Mouse (Mus musculus) embryo, embryonic 9.5 days (tissue): ENCODE data around the gene Kmt2c.
A peak's percentile ranks its signal among the peaks of the same experiment; 100 is the strongest.

Experiments
- DNase-seq: peaks from one replicate; pipeline ENCODE4 v3.0.0-alpha.2; 2017; ENCODE audit errors: extremely low spot score

Gene Kmt2c

DNA sequence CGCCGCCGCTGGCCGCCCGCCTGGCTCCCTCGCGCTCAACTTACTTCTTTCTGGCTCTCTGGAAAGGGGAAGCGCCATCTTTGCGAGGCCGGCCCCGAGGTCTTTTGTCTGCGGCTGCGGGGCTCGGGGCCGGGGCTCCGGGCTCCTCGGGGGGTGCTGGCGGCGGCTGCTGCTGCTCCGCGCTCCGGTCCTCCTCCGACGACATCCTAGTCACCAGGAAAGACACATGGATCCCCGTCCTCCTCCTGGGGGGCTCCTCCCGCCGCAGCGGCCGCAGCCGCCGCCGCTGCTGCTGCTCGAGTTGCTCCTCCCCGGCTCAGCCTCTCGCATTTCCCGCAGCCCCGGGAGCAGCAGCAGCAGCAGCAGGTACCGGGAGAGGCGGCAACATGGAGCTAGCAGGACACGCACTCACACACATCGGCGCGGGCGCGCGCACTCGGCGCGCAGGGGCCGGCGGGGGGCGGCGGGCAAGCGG, at the start of gene Kmt2c:
TSS of gene Kmt2c (minus strand) at position 438 of the 475 bp plus-strand sequence.
- DNase-seq: peak; percentile 81

DNA sequence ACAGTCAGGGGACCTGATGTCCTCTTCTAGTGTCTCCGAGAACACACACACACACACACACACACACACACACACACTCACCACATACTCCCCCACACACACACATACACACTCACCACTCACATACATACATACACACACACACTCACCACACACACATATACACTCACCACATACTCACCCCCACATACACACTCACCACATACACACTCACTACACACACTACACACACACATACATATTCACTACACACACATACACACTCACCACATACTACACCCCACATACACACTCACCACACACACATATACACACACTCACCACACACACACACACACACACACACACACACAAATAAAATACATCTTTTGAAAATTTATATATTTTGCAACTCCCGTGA, 48.3 kb upstream of the Kmt2c start:
- DNase-seq: no peak

- DNase-seq: no peak
These were observed 46.0 kb upstream of the Kmt2c start for GRCm38 (mm10) chr5:25544566-25544965.

- DNase-seq: no peak
These were observed 45.5 kb upstream of the Kmt2c start for GRCm38 (mm10) chr5:25544061-25544460.

DNA sequence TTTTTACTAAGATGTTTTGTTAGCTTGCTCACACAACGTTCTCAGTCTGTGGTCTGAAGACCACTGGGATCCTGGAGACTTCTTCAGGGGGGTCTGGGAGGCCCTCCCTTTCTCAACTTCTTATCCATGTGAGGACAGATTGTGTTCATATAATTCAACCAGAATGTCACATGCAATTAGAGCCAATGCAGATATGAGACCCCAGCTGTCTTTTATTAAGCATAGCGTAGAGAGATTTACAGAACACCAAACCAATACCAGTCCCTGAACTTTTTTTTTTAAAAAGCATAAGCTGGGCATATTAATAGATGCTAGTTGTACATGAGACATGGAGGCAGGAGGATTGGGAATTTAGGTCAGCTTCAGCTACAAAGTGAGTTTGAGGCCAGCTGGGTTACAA, 43.1 kb upstream of the Kmt2c start:
- no peak for DNase-seq

DNA sequence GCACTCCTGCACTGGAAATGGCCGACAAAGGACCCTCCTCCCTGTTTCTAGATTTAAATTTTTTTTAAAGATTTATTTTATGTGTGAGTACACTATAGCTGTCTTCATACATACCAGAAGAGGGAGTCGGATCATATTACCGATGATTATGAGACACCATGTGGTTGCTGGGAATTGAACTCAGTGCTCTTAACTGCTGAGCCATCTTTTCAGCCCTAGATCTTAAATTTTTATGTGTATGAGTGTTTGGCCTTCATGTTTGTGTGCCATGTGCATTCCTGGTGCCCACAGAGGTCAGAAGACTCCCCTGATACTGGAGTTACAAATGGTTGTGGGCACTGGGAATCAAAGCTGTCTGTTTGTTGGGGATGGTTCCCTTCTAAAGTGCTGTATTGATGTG, 42.3 kb upstream of the Kmt2c start:
- no peak for DNase-seq

DNA sequence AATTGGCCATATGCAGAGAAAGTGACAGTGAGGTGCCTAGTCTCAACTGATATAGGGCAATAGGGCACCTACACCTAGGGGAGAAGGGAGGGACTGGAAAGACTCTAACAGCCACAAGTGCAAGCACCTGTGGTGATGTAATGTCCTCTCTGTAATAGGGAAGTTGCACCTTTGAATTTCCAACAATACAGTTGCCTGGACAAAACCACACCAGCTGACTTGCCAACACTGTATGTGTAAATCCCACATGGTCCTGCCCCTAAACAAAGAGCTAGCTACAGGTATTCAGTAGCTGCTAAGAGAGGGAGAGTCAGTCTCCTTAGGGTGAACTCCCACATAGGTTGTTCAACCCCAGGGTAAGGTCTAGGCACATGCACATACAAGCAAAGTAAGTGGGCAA, 41.8 kb upstream of the Kmt2c start:
- DNase-seq: no peak

GRCm38 (mm10) chr5:25536921-25537409, 38.4 kb upstream of the Kmt2c start:
- no peak for DNase-seq

- DNase-seq: no peak
These were observed 37.9 kb upstream of the Kmt2c start for GRCm38 (mm10) chr5:25536451-25536850.

GRCm38 (mm10) chr5:25535566-25535965, 37.0 kb upstream of the Kmt2c start:
- DNase-seq: no peak

DNA sequence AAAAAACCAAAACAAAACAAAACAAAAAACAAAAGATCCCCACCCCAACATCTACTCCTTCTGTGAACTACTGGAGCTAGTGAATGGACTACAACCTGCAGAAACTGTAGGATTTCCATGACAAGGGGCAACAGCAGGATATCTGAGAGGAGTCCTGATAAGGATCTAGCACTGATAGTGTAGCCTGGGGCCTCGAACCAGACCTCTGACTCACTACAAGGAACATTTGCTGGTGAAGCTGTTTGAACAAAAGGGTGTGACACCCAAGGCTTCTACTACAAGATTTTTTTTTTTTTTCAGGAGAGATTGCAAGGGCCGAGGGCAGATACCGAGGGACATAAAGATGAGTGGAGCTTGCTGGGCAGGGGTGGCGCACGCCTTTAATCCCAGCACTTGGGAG, 34.7 kb upstream of the Kmt2c start:
- DNase-seq: no peak

DNA sequence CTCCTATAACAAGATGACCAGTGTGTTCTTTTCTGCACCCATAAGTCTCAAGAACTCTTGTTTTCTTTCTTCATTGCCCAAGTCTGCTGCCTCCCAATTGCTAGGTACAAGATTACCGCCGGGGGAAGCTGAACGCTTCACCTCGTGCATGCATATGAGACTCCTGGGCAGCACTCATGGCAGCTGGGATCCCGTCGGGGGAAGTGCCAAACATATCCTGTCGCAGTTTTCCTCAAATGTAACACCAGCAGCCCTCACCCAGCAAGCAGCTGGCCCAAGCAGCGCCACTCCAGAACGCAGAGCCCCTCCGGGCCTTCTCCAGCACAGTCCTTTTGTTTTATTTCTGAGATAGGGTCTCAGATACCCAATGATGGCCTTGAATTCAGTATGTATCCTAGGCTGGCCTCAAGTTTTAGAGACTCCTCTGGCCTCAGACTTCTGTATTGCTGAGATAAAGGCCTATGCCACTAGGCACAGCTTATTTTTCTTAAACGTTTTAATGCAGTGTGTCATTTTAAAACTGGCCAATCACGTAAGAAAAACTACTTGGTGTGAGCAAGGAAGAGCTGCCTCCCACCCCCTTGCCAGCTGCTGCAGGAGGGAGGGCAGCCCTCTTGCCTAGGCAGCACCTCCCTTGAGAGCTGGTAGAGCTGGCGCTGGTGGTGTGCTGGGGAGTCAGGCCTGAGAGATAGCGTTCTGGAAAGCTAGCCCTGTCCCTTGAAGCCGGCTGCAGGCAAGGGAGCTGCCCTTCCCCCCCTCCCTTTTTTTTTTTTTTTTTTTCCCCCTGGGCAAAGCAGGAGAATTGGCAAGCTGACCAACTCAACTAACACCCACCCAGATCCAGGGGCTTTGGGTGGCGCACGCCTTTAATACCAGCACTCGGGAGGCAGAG, 33.9 kb upstream of the Kmt2c start:
- DNase-seq: no peak

DNA sequence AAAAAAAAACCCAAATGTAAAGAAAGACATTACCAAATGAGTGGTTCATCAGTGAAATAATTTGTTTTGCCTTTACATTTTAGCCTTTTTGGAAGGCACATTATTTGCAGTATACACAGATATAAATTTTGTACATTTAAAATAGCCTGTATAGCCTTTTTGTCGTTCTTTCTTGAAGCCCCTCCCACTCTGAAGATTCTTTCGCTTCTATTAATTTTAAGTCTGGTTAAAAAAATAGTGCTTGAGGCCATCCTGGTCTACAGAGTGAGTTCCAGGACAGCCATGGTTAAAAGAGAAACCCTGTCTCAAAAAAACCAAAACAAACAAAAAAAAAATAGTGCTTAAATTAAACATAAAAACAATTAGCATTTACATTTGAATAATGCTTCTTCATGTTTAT, 32.0 kb upstream of the Kmt2c start:
- no peak for DNase-seq

GRCm38 (mm10) chr5:25529529-25530421, 31.2 kb upstream of the Kmt2c start:
- DNase-seq: peak; percentile 99

- DNase-seq: no peak
These were observed 30.4 kb upstream of the Kmt2c start for GRCm38 (mm10) chr5:25528851-25529528.

GRCm38 (mm10) chr5:25527971-25528370, 29.4 kb upstream of the Kmt2c start:
- no peak for DNase-seq

DNA sequence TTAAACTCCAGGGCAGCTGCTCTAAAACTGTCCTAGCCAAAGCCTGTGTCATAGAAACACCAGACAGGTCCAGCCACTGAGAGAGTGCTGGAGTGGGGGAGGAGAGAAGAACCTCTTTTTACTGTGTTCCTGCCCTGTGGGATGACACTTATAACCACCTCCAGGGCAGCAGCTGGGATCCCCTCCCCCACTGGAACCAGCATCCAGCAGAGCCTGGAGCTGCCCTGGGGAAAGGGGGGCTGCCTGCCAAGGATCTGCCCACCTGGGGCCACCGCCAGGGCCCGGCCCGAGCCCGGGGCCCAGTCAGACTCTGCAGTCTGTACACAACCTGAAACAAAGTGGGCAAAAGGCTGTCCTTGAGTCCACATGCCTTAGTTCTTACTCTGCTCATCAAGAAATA, 28.3 kb upstream of the Kmt2c start:
- no peak for DNase-seq

DNA sequence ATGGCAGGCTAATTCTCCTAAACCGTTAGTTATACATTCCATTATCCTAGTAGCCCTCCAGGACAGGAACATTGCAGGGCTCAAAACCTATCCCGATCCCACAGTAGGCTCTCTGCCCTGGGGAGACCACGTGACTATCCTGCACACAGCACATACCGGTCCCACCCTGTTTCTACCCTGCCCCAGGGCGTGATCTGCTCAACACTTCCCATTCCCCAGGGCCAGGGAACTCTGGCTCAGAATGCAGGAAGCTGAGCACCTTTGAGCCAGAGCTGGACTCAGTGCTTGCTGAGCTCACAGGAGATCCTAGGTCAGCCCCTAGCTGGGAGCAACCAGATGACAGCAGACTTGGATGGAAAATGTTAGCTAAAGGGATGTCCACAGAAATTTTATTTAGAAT, 27.5 kb upstream of the Kmt2c start:
- no peak for DNase-seq

DNA sequence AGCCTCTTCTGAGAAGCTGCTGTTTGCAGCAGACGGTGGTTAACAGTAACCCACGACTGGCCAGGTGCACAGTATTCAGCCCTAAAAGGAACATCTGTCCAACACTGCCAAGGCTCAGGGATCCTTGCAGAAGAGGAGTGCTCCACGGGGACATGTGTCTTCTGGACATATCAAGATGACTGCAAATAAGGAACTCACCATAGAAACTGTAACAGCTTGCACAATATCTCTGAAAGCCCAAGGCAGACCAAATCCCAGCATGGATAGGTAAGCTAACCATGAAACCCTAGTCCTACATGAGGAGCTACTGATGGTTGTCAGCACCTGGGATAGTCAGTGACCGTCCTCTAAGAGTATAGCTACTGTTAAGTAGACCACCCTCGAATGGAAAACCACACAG, 22.9 kb upstream of the Kmt2c start:
- DNase-seq: no peak

- no peak for DNase-seq
These were observed 21.2 kb upstream of the Kmt2c start for GRCm38 (mm10) chr5:25519820-25520219.

DNA sequence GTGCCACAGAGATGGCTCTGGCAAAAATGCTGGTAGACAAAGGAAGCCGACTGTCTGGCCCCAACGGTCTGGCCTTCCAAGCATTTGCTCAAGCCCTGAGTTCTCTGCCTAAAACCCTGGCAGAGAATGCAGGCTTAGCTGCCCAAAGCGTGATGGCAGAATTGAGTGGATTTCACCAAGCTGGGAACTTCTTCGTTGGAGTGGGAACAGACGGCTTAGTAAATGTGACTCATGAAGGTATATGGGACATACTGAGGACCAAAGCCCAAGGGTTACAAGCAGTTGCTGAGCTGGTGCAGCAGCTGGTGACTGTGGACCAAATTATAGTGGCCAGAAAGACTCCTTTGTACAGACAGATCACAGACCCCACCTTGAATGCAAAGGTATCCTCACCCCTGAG, 19.0 kb upstream of the Kmt2c start:
- no peak for DNase-seq
